Mouse (Mus musculus) mammary gland, adult 2 months (tissue): ENCODE data around the gene Dnal4. TPM values are rescaled to one million over a fixed set of nuclear protein-coding genes. Genes with fewer than 3 reads are reported as not detected.

Source experiments
- polyA plus RNA-seq: library from polyadenylated mRNA; depleted of rRNA; stranded (reverse); fragments of >200 nt; gene quantifications from 2 replicates; pipeline ENCODE4 v1.2.3, GENCODE M21; 2012; ENCODE audit warnings: low replicate concordance; rRNA removed

Gene Dnal4
- polyA plus RNA-seq, result 31.8 and 32.2 TPM in 2 replicates

GRCm38 (mm10) chr15:79777749-79778148, at the start of gene Dnal4:
Dnal4 (minus strand) TSS chr15:79777849.

GRCm38 (mm10) chr15:79804352-79805071, 26.9 kb upstream of the Dnal4 start, which contains the start of gene Nptxr:
Nptxr (minus strand) TSS chr15:79804766.

GRCm38 (mm10) chr15:79741921-79742705, 35.5 kb downstream of the Dnal4 start, which contains the start of gene Sun2:
Sun2 (minus strand) TSS chr15:79742536.

Other genes with a start within 250 kb of the Dnal4 start
- gene Ddx17, start 231.1 kb downstream of the Dnal4 start, polyA plus RNA-seq, result 255 and 343 TPM in 2 replicates
- 0.30 TPM in 1 of 2 replicates, not detected in the other for gene Dmc1, start 172.7 kb downstream of the Dnal4 start, polyA plus RNA-seq
- gene Fam227a, start 118.9 kb downstream of the Dnal4 start, polyA plus RNA-seq, result 0.86 and 1.7 TPM in 2 replicates
- gene Cby1, start 118.7 kb downstream of the Dnal4 start, polyA plus RNA-seq, result 5.3 and 5.6 TPM in 2 replicates
- gene Tomm22, start 107.0 kb downstream of the Dnal4 start, polyA plus RNA-seq, result 21.5 and 56.9 TPM in 2 replicates
- gene Josd1, start 89.9 kb downstream of the Dnal4 start, polyA plus RNA-seq, result 34.1 and 38.1 TPM in 2 replicates
- 49.1 and 53.4 TPM in 2 replicates for gene Gtpbp1, start 87.0 kb downstream of the Dnal4 start, polyA plus RNA-seq
- gene Sun2, start 35.3 kb downstream of the Dnal4 start, polyA plus RNA-seq, result 116 and 155 TPM in 2 replicates
- 1.1 and 1.6 TPM in 2 replicates for gene Nptxr, start 26.9 kb upstream of the Dnal4 start, polyA plus RNA-seq
- 2.5 TPM in 1 of 2 replicates, not detected in the other for gene Npcd, start 56.4 kb upstream of the Dnal4 start, polyA plus RNA-seq
- gene Cbx6, start 56.8 kb upstream of the Dnal4 start, polyA plus RNA-seq, result 50.6 and 89.8 TPM in 2 replicates
- 71.3 and 98.3 TPM in 2 replicates for gene Apobec3, start 113.8 kb upstream of the Dnal4 start, polyA plus RNA-seq
- gene Cbx7, start 193.3 kb upstream of the Dnal4 start, polyA plus RNA-seq, result 55.6 and 76.8 TPM in 2 replicates
- gene Pdgfb, start 237.1 kb upstream of the Dnal4 start, polyA plus RNA-seq, result 40.3 and 42.8 TPM in 2 replicates